Mouse (Mus musculus) urinary bladder, postnatal 14 days (tissue): ENCODE measurements around the gene Slc15a3.

Experiments
- DNase-seq: peaks from one replicate; pipeline ENCODE4 v3.0.0; 2021; ENCODE audit warnings: low spot score

Slc15a3 gene

DNA sequence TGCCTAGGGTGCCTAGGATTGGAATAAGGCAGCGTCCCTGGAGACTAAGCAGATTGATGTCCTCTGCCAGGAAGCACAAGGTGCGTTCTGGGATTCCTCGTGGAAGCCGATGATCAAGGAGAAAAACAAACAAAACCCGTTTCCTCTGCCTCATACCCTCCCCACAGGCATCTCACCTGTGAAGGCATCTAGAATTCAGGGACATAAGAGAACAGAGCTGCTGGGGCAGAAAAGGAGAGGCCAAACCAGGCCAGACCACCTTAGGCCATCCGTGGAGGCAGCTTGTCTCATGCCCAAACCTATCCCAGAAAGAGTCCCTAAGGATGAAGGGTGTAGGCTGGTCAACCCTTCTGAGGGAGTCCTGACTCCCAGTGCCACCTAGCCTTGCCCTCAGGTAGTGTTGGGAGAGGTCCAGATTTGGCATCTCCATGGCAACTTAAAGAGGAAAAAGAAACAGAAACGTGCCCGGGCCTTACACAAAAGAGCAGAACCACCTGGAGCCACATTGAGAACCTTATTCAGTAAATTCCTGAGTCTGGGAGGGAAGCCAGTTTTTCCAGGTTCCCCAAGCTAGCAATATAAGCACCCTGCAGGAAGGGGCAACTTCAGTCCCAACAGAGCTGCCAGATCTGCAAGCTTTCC is 30.5 kb downstream of the Slc15a3 start, which contains the start of gene Tmem132a:
Gene Tmem132a, minus strand, starts transcription at position 55 of the 642 bp plus-strand sequence.
- DNase-seq = peak; percentile 37

DNA sequence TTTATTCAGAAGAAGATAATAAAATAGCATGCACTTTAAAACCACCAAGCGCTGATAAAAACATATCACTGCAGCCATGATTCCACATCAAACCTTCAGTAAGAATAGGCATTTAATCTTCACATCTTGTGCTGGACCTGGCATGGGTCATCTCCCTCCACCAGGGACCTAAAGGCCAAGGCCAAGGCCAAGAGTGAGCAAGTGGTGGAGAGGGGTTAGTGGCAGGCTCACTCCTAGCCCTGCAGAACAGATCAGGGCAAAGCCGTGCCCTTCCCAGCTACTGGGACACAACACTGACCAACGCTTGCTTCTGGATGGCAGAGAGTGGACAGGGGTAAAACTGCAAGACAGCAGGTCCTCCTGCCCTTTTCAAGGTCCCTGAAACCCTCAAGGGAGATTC is 31.1 kb downstream of the Slc15a3 start:
- DNase-seq = no peak

DNA sequence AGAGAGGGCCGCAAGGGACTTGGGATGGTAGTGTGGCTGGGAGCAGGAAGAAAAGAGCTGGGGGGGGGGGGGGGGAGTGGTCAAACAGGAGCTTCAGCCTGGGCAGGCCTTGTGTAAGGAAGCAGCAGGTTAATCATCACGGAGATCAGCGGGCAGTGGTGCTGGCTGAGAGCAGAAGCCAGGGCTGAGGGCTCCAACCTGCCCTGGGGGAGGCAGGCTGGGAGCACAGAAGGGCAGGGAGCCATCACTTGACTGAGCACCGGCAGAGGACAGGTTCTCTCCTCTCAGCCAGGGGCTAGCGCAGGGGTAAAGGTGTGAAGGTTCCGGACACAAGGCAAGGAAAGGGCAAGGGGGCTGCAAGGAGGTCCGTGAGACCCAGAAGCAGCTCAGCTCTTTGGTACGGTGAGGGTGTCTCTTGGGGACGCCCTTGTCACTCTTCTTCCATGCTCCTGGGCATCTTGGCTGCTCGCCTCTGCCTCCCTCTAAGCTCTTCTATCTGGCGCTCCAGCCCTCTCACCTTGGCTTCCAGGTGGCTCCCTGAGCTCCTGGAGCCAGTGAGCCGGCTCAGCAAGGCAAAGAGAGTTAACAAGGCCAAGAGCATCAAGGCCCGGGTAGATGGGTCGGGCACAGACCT is 31.9 kb downstream of the Slc15a3 start:
- DNase-seq = peak; percentile 54

DNA sequence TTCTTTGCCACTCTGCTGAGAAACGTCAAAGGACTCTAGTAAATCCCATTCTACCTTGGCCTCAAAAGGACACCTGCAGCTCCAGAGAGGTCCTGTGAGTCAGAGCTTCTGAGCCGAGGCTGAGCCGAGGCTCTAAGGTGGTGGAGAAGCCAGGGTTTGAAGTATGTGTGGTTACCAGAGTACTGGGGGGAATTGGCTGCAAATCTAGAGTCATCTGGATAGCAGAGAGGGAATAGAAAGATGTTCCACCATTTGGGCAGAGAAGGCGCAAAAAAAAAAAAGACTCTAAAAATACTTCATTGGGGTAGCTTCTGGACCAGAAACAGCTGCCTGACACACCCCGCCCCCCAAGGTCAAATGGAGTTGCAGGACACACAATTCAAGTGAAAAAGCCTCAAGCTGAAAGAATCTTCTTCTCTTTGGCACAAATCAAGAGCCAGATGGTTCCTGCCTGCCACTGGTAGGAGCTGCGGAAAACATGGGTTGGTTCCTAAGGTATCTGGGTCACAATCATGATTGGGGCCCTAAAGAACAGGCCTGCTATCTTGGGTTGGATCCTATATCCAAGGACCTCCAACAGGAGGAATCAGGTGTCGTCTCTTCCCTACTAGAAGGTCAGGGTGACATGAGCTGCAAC is 38.8 kb downstream of the Slc15a3 start:
- no peak for DNase-seq

DNA sequence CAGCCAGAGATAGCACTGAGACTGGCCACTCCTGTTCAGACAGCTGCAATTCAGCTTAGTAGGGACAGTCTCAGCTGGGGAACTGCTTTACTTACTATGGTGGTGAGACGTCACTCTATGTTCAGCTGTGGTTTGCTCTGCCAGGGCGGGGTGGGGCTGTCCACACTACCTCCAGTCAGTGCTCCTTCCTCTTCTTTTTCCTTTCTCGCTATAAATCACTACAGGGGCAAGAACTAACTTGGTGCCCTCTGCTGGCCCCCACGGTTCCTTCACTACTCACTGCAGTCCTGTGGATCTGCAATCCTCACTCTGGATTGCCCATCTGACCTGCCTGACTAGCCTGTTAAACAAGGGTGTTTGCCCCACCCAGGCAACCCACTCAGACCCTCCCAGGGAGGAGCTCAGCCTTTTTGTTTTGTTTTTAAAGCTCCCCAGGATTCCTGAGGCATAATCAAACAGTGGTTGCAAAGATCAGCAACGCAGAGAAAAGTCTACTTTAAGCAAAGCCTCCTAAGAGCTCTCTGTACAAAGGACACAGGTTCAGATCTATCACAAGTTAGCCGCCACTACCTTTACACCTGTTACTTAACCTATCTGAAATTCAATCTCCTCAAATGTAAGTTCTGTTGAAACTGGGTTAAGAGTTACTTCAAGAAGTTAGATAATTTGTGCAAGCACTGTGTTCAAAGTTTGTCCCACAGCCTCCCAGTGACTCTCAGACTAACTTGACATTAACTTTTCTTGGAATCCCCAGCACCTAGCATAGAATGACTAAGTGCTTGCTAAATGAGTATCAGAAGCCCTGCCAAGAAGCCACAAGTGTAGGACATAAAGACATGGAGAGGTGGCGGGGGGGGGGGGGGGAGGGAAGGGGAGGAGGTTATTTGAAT is 40.8 kb downstream of the Slc15a3 start:
- DNase-seq = peak; percentile 74

DNA sequence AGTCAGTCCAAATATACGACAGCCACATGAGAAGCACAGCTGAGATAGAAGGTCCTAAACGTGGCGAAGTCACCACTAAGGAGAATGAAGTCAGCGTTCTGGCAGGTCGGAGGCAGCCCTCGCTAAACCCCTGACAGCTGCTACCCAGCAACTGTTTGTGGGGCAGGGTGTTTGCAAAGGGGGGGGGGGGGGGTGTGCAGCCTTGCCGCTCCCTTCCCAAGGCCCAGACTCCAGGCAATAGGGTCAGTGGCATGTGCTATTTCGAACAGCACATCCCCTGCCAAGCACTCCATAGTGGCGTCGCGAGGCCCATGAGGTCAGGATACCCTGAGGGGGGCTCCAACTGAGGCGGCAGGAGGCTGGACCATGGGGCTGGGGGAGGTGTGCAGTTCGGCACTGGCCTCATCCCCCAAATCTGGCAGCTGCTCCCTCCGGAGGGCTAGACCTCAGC is 41.5 kb downstream of the Slc15a3 start:
- no peak for DNase-seq

DNA sequence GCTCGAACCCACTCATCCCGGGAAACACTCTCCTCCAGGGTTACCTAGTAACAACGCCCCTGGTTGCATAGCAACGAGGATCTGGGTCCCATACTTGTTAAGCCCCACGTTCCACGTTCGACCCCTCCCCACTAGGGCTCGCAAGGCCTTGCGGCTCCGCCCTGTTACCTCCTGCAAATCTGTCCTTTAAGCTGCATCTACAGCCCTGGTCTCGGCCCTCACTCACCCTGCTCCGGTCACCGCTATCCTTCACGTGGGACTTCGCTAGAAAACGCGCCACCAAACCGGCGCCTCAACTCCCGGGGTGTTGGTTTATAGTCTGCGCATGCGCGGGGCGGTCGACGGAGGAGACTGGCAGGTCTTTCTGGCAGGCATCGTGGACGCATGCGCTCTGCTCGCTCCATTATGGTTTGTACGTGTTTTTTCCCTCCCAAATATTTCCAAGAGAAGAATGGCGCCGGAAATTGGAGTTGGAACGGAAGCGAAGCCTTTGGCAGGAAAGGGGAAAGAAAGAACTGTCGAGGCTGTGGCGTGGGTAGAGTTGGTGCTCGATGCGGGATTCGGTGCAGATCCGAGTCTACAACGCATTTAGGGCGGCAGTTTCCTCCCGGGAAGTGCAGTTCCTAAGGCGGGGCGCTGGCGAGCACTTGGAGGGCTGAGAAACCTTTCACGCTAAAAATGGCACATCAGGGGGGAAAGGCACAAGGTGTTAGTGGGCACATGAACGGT is 42.1 kb downstream of the Slc15a3 start, which contains the start of gene Tmem109:
Gene Tmem109, minus strand, starts transcription at position 576 of the 729 bp plus-strand sequence.
- peak; percentile 95 for DNase-seq

DNA sequence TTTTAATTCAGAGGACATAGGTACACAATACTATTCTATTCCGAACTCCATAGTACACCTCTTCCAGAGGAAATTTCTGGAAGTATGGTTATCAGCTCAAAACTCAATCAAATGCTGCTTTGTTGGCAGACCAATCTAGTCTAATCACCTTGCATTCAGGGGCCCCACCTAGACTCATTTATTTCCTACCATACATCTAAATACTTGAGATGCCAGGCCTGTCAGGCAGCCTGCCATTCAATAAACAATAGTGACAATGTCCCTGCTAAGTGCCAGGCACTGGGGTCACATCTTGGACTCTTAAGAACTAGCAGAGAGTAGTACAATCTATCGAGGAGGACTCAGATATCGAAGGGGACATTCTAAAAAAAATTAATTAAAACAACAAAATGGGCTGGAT is 52.7 kb downstream of the Slc15a3 start:
- DNase-seq = no peak

DNA sequence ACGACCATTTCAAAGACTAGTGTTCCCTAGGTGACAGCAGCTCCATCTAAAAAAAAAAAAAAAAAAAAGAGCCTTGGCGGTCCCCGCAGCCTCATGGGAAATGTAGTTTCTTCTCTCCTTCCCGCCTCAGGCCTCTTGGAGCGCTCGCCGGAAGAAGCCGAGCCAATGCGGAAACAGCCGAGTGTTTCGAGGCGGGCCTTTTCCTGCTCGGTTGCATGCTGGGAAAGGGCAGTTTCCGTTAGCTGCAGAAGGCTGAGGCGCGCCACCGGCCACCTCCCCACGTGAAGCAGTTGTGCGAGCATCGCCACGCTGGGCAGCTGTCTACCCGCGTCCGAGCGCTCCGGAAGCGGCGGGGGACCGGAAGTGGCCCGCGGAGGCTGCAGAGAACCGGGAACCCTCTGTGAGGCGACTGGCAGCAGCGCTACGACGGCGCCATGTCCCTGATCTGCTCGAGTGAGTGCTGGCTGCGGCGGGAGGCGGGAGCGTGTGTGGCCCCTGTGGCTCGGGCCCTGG is 55.5 kb downstream of the Slc15a3 start, which contains the start of gene Prpf19:
Gene Prpf19, plus strand, starts transcription at position 216 of the 513 bp plus-strand sequence.
- peak; percentile 98 for DNase-seq

DNA sequence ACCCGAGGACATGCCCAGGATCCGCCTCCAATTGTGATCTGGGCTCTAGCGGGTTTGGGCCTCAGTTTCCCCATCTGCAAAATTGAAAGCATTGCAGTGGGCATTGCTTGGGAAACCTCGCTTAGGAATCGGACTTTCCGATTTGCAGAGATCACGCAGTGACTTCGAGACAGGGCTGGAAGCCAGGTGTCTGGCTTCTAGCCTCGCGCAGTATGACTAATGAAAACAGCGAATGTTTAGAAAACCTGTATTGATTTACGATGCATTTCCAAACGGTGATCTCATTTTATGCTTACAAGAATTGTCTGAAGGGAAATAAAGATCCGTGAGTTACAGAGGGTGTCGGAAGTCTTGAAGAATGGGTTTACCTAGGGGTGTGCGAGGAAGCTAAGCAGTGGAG is 56.2 kb downstream of the Slc15a3 start:
- DNase-seq = peak; percentile 41

DNA sequence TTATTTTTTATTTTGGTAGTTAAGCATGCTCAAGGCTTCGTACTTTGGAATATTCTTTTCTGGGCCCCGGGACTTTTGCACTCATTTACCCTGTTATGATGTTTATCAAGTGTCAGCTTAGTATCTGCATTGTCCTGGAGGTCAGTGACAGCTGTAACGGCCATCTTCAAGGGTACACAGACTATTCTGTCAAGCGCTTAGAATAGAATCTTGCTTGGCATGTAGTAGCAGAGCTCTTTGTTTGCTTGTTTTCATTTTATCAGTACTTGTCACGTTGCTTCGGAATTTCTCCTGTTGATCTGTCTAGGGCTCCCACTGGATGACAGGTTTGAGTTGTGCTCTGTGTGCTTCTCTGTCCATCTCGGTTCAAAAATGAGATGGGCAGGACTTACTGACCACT is 57.3 kb downstream of the Slc15a3 start:
- no peak for DNase-seq

DNA sequence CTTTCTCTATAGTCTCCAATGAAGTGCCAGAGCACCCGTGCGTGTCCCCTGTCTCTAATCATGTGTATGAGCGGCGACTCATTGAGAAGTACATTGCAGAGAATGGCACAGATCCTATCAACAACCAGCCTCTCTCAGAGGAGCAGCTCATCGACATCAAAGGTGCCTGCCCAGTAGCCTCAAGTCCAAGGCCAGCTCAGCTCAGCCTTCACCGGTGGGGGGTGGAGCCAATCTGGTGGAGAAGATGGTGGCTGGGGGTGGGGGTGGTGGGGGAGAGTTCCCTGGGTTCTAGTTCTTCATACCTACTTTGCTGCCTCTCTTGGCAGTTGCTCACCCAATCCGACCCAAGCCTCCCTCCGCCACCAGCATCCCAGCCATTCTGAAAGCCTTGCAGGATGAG is 58.0 kb downstream of the Slc15a3 start:
- no peak for DNase-seq

DNA sequence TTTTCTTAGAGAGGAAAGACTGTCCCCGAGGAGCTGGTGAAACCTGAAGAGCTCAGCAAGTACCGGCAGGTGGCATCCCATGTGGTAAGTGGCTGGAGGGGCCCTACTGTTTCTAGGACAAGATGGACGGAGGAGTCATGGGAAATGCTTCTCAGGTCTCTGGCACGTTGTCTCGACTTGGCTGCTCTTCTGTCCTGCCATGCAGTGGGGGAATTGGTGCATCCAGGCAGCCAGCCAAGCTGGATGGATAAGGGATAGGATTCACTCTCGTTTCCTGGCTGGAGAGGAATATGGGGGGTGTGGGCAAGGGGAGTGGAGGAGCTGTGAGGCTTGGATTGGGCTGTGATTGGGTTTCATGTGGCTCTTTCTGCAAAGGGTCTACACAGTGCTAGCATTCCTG is 60.8 kb downstream of the Slc15a3 start:
- no peak for DNase-seq

DNA sequence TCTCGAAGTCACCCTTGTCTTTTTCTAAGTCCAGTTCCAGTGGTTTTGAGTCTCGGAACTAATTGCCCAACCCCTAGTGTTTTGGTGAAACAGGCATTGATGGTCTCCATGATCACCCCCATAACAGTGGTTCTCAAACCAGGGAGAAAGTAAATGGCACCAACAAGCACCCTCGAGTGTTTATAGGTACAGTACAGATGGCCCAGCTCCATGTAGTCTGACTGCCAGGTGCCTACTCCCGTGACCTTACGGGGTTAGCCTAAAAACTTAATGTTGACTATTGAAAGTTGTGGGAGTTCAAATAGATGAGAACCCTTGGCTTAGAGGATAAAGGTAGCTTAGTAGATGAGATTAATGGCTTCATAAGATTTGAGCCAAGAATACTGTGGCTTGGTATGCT is 61.5 kb downstream of the Slc15a3 start:
- DNase-seq = no peak

DNA sequence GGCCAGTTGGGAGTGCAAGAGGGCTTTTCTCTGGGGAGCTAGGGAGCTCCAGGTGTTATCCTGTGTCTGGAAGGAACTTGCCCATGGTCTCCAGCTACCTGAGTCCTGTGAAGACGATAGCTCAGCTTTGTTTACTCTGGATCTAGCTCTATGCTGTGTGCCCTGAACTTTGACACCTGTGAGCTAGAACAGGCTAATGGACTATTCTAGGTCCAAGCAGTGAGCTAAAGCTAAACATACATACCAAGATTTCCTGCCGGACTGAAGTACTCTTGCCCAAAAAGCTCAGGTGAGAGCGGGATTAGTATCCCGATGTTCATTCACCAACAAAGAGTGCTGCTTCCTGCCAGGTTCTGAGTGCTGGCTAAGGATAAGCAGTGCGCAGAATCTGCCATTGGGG is 65.0 kb downstream of the Slc15a3 start:
- no peak for DNase-seq

DNA sequence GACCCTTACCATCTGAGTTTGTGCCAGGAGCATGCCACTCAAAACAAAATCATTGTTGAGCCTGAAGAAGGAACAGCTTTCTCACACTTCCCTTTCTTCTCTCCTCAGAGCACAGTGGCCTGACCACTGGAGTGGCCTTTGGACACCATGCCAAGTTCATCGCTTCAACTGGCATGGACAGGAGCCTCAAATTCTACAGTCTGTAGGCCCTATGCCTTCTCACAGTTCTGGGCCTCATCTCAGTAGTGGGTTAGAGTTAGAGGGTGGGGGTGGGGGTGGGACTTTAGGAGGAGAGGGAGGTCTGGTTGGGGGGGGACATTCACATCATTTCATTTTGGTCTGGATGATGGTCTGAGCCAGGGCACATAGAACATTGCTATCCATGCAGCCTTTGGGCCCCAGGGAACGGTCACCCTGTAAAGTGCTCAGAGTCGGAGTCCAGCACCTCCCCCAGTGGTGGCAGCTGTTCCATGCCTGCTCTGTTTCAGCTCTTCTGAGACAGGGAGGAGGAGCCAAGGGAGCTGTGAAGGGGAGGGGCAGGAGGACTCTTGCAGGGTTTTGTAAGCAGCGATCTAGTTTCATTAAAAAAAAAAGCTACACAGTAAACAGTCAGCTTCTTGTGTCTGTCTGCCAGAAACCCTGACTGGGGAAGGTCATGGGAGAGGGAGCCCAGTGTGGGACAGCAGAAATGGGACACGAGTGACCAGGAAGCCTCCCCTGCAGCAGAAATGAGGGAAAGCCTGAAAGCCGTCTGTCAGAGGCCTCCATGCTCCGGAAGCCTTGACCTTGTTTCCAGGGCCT is 65.6 kb downstream of the Slc15a3 start:
- DNase-seq = peak; percentile 66

DNA sequence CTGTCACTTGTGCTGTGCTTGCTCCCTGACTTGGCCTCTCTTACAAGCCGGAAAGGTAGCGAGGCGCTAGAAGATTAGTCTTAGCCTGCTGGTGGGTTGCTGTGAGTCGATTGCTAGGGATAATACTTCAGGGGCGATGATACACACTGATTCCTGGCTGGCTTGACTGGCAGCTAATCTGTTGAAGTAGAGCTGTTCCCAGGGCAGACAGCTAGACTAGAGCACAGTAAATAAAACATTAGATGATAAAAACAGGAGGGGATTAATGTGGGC is 66.1 kb downstream of the Slc15a3 start:
- no peak for DNase-seq

DNA sequence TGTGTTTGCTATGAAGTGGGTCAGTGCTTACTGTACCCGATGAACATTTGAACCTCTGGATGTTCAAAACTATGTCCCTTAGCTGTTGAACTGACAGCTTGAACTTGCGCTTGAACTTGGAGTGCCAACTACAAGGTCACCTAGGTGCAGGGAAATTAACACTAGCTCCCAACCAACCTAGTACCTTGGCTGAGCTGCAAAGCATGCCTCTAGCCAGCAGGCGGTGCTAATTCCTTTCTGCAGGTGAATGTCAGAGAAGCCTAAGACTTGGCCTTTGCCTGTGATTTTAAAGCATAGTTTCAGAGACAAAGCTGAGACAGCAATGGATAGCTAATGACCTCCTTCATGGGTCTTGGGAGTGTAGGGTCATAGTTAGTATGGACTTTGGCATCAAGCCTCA is 68.4 kb downstream of the Slc15a3 start:
- peak; percentile 65 for DNase-seq
